Mouse (Mus musculus) inflammation-experienced regulatory T-cells, adult 6 months (primary cell): ENCODE data around the gene Bicd2. TPM values are rescaled to one million over a fixed set of nuclear protein-coding genes. Genes with fewer than 3 reads are reported as not detected.

Source experiments
- ATAC-seq: one replicate; pipeline ENCODE4 v1.8.0; 2017
- polyA plus RNA-seq, 3 experiments: library from polyadenylated mRNA; unstranded; fragments of 100-300 nt; shearing (Covaris generic); gene quantifications; one replicate each; pipeline ENCODE4 v1.2.1; 2017

Gene Bicd2
- polyA plus RNA-seq: 1 to 10 TPM; 5.8 to 7.1 (median 6.6) TPM

DNA sequence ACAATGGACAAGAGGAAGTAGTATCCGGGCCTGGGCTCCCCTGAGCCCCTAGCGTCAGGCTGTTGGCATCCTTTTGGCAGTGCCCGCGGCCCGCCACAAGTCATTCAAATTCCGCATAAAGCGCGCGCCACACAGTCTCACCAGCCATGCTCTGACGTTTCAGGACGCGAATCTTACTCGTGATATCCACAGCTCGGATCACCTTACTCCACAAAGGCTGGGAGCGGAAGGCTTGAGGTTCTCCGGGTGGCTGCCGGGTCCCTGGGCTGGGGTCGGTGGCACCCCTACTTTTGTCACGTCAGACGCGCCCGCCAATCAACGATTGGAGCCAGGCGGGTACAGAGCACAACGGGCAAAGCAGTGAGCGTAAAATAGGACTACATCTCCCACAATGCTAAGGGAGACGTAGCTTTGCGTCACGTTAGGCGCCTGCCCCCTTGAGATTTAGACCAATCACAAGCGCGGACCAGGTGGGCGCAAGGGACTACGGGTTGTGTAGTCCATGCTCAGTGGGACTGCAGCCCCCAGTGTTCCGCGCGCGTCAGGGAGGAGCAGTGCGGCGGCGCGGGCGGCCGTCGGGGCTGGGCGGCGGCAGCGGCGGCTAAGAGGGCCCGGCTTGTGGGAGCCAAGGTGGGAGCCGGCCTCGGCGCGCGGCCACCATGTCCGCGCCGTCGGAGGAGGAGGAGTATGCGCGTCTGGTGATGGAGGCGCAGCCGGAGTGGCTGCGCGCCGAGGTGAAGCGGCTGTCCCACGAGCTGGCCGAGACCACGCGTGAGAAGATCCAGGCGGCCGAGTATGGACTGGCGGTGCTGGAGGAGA lies at the start of gene Bicd2:
TSS of gene Bicd2 (plus strand) at position 574 of the 819 bp plus-strand sequence.
- peak; percentile 98 for ATAC-seq

DNA sequence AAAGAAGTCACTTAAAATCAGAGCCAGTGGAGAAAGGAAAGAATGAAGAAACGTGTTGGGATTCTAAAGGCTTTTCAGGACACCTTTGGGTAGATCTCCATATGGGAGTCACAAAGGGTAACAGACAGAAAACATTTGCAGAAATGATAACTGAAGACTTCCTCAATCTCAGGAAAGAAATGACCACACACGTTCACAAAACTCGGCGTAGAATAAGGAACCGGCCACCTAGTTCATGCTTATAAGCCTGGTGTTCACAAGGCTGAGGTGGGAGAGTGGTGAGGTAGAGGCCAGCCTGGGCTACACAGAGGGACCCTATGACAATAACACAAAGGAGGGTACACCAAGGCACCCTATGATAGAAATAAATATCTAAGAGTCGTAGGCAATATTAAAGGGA lies 49.4 kb upstream of the Bicd2 start:
- no peak for ATAC-seq

DNA sequence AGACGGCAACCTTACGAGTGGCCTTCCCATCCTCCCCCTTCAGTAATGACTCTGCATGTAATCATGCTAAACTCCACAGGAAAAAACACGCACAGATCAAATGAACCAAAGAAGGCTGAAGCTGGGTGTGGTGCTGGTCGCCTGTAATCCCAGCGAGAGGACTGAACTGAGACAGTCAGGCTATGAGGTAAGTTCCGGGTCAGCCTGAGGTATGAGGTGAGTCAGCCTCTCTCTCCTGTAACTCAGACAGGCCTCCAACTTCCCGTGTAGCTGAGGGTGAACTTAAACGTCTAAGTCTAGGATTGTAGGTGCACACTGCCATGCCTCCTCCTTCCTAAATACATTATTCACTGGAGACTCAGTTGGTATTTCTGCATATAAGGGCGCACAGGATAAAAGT lies 47.3 kb upstream of the Bicd2 start:
- ATAC-seq: no peak

DNA sequence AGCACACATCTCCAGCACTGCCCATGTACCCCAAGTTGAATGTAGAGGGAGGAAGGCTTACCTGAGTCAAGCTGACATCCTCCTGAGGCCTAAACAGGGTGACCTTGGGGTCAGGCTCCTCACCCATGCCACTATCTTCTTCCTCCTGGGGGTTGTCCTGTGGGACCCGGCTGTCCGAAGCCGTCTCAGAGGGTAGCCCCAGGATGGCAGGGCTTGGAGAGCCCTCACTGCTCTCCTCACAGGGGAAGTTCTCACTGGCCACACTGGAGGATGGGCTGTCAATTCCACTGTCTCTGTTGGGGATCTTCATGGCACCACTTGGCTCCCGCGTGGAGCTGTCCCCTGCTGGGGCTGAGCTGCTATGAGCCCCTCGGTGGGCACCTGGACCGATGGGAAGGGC lies 45.1 kb upstream of the Bicd2 start:
- ATAC-seq: no peak

DNA sequence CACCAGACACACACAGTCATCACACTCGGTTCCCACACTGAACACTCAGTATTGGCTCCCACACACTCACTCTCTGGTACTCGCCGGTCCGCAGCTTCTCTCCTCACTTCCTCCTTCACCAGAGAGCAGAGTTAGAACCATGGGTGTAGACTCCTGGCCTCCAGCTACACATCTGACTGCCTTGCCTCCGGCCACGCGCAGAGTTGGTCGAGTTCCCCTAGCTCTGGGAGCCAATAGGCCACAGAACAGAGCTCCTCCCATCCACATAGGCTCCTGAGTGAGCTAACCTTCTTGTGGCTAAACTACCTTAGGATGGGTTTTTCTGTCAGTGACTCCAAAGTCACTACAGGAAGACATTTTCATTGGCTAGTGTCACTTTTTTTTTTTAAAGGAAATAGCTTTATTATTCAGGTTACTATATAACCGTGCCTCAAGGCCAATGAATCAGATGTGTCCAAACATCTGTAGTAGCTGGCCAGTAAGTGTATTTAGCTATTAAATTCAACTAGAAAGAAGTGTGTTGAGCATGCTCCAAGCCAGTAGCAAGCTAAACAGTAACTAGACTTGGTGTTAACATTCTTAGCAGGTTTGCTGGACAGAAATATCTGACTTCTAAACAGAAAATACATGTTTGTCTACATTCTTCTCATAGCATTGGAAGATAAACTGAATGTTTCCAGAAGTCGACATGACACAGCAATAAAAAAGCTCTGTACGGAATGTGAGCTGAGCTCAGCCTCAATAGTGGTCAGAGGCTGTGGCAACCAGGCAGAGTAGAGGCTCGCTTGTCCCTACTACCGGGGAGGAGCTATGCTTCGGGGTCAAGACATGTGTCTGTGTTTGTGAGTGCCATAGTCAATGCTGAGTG lies 42.6 kb upstream of the Bicd2 start:
- peak; percentile 73 for ATAC-seq

DNA sequence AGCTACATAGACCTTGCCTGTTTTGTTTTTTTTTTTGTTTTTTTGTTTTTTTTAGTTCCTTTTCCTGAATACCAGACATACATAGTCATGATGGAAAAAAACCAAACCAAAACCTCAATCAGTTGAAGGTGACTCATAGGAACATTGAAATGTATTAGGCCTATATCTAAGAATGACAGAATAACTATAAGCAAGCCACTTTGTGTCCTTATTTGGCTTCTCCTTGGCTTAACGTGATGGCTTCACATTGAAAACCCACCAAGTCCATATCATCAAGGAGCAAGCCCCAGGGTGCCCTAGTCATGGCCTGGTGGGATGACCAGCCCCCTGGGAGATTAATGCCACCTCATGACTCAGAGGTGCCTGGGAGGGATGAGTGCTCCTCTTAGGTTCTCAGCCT lies 40.6 kb upstream of the Bicd2 start:
- peak; percentile 27 for ATAC-seq

DNA sequence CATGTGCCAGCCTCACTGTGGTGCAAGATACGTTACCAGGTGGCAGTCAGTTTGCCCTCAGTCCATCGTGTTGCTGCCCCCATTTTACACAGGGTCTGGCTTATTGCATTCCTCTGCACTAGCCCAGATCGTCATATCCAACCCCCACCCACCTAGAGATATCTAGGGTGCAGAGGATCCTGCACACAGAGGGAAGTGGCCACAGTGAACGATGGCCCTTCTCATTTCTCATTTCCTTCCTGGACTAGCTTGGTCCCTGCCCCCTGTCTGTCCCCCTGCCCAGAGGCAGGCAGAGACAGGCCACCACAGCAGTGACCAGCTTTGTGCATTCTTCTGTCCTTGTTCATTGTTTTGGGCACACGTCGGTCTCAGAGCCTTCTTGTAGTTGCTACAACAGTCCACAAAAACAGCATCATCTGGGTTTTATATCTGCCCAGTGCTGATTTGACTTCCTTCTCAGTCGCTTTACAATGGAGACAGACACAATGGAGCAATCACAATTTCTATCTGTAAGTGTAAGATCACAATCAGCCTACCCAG lies 34.5 kb upstream of the Bicd2 start:
- no peak for ATAC-seq

DNA sequence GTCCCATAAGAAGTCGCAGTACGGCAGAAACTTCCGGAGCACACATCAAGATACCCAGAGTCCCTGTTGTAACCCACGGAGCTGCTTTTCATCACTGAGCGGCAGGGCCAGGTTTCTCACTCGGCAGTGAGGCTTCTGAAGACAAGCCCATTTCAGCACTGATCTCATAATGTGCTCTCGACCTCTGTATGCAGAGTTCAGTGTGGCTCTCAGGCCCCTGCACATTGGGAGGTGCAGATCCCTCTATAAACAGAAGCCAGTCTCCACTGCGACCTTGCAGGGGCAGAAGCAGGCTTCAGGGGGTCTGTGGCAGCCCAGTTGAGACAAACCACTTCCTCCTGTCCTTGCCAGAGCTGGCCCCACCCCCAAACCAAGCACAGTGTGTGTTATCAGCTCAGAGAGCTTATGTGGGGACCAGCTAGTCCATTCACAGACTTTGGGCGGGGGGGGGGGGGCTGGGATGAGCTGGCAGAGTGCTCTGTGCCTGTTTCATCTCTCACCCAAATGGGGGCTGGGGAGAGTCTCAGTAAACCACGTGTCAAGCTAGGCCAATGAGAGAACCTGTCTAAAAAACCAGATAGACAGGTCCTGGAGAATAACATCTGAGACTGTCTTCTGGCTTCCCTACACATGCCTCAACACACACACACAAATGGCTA lies 33.9 kb upstream of the Bicd2 start:
- ATAC-seq: peak; percentile 63

DNA sequence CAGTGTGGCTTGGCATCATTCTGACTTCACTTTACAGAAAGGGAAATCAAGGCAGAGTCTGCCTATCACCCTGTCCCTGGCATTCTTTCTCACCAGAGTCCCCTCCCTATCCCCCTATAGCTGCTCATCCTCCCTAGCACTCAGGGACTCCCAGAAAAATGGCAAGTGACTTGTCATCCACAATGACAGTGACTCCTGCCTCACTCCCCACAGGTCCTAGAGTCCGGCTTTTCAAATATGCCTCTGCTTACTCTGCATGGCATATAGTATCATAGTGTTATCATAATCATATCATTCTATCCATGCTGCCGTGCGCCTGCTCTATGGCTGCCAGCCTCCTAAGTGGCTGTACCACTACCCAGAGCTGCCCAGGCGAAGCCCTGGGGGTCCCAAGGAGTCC lies 33.2 kb upstream of the Bicd2 start:
- no peak for ATAC-seq

DNA sequence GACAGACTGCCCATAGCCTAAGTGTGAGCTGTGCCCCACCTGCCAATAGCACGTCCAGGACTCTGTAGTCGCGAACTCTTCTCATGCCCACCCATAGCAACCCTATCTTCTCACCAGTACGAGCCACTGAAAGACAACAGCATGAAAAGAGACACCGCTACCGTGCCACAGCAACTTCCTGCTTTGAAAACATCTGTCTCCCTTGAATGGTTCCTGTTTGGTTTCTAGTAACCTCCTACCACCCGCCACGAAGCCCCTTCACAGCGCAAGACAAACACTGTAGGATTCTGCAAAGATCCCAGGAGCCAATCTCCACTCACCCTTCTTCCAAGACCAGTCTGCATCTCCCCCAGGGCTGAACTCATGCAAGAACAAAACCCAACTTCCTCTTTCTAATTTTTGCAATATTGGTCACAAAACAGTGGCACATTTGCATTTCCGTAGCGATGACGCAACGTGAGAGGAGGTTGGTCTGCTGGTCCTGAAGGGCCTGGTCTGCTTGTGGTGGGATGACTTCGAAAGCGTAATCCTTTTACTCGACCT lies 32.5 kb upstream of the Bicd2 start:
- ATAC-seq: peak; percentile 64

DNA sequence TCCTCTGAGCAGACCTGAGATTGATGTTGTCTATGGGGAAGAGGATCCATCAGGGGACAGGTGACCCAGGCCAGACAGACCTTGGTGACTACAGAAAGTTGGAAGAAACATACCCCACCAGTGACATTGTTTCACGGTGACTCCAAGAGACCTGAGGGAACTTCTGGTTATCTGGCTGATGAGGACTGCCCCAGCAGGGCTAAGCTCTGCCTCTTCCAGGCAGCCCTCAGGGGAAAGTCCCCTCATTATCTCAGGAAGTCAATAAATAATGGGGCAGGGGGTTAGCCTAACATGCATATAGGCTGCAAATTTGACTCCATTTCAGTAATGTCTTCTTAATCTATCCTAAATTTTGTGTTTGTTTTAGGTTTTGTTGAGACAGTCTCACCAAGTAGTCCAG lies 31.9 kb upstream of the Bicd2 start:
- peak; percentile 16 for ATAC-seq

DNA sequence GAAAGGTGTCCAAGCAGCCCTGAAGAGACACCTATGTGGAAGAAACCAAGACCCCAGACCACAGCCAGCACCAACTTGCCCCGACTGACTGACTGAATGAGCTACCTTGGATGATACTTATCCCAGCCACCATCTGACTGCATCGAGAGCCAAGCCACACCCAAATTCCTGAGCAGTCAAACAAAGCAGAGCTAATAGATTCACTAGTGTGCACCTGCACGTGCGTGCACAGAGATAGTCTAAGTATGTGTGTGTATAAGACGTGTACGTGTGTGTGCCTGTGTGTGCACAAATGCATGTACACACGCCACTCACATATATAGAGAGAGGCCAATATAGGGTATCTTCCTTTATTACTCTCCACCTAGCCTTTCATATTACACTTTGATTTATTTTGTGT lies 29.7 kb upstream of the Bicd2 start:
- ATAC-seq: no peak

DNA sequence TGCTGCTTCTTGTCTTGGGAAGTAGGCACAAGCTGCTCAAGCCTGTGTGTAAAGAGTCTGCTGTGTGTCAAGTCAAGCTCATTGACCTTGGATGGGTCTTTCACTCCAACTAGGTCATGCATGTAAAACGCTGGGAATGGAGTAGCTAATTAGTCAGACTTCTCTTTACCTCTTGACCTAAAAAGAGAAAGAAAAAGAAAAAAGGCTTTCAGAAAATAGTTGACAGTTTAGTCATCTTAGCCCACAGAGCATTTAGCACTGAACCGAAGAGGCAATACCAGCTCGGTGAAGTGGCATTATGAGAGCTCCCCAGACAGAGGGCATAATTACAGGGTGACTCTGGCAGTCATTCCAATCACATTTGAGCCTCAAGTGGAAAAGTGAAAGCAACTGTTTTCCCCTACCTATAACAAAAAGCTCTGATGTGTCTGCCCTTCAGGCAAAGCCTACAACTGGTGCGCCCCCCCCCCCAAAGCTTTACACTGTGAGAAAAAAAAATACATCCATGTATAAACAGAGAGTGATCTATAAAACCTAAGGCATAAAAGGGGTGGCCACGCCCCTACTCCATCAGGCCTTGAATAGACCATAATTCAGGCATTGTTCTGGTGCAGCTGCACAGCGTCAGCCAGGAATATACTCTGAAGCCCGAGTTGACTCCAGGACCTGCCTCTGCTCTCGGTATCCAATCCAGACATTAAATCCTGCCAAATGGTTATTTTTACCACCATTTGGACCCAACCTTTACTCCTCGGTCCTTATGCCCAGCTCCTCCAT lies 24.8 kb upstream of the Bicd2 start:
- no peak for ATAC-seq

DNA sequence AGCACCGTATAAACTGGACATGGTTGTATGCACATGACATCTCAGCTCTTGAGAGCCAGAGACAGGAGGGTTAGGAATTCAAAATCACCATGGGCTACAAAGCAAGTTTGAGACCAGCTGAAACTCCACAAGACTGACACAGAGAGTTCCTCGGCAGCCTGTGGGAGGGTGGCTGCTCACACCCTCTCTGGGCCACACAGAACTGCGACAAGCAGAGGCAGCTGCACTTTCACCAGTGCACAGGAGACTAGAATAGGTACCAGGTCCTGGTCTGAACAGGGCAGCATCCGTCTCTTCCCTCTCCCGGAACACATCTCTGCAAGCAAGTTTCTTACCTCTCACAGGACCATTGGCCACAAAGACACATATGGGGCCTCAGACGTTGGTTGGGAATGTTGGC lies 23.9 kb upstream of the Bicd2 start:
- no peak for ATAC-seq

DNA sequence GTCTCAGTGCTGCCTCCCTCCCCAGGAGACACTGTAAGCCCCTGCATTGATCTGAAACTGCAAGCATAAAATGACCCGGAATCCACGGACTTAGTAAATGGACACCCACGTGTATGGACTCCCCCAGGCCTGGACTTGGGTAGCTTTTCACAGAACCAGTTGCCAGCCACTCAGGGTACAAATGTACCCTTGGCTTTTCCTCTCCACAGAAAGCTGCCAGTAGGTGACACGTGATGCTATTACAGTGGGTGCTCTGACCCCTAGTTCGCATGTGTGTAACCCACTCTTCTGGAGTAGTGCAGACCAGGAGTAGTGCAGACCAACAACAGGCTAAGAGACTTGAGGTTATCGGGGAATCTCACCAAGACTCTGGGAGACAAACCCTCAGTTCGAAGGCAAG lies 23.5 kb upstream of the Bicd2 start:
- ATAC-seq: no peak

DNA sequence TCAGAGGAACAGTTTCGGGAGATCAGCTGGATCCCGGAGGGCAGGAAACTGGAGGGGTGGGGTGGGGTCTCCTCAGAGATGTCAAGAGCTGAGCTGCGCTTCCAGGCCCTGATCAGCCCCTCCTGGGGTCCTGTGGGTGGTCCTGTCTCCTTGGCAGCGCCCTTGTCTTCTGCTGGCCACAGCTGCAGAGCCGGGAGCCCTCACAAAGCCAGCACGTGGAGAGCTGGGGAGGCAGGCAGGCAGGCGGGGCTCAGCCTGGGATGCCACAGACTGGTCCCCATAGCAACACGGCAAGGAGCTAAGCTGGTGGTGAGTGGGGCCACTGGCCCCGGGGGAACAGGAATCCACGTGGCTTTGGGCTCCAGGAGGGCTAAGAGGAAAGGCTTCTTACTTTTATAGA lies 21.3 kb upstream of the Bicd2 start, which contains the start of gene Fgd3:
TSS of gene Fgd3 (minus strand) at position 272 of the 400 bp plus-strand sequence.
- ATAC-seq: no peak

DNA sequence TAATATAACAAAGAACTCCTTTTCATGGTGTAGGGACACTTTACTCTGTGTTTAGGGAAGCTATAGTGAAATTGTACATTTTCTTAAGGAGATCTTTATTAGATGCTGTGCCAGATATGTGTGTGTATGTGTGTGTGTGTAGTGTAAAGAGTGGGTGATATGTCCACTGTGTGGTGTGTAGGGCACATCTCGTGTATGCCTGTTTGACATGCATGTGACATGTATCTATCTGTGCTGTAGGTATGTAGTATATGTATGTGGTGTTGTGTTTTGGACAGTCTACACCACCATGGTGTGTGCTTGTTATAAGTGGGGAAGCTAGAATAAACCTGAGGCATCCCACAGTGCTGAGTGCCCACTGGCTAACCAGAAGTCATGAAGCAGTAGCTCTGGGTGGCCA lies 20.9 kb upstream of the Bicd2 start:
- no peak for ATAC-seq

DNA sequence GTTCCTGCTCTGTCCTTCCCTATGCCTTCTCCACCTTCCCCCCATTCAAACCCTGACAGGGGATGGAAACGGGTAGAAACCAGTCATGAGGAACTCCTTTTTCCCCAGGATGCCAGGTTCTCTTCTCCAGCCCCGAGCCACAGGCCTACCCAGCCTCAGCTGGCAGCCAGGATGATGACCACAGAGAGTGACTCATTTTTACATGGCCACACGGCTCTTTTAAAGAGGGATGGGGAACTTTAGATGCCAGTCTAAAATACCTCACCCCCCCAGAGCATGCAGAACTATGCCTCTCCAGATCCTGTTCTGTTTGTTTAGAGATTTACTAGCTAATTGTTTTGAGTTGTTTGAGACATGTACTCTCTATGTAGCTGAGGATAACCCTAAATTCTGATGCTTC lies 19.9 kb upstream of the Bicd2 start:
- no peak for ATAC-seq

DNA sequence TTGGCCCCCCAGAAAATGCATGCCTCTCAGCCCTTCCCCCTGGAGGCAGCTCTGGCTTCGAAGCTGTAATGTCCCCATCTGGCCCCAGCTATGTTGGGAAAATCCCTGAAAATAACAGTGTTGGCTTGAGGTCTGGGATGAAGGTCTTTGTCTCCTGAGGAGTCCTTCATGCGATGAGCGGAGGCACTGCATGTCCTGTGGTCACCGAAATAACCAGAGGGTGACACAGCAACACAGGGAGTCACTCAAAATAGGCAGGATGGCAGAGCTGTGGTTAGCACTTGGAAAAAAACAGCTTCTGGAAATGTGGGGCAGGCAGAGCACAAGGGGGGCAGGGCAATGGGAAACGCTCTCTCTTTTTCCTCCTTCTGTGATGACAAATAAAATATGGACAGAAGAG lies 19.2 kb upstream of the Bicd2 start:
- ATAC-seq: no peak

DNA sequence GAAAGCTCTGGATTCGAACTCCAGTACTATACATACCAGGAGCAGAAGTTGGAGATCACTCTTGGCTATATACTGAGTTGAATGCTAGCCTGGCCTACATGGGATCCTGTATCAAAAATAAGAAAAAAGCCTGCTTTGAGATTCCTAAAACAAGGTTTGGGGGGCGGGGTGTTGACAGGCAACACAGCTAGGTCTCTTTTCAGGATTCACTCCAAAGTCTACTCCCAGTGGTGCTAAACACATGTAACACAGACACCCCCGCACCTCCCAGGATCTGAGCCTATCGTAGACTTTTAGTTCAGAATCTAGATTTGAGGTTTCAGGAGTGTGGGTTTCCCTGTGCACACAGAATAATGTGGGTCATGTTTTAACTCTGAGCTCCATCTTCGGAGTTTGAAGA lies 18.6 kb upstream of the Bicd2 start:
- no peak for ATAC-seq

DNA sequence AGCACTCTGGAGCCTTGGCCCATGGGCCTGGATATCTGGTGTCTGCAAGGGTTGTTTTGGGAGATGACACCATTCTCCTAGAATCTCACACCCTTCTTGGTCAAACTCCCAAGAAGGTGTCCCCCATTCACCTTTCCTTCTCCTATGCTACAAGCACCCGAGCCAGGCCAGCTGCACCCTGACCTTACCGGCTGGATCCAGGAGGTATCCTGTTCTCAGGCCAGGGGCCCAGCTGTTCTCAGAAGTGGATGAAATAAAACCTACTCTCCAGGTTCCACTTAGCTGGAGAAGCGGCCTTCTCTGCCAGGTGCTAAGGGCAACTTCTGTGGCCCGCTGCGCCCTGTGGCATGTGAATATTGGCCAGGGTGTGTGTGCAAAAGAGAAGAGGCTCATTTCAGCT lies 16.5 kb upstream of the Bicd2 start:
- ATAC-seq: no peak
